Mouse (Mus musculus) kidney, adult 2 months (tissue): Measurements from ENCODE around the gene B3gnt6. TPM values are rescaled to one million over a fixed set of nuclear protein-coding genes. Genes with fewer than 3 reads are reported as not detected.

Experiments
- DNase-seq: peaks from one replicate; pipeline ENCODE4 v3.0.0; 2021
- H3K27ac ChIP-seq: fragments of 200-500 bp; 2 replicates; pipeline ENCODE4 v1.5.1; 2012; ENCODE audit warnings: low read depth, low read length, control low read depth, inconsistent platforms; ENCODE audit not compliant: insufficient read depth
- H3K27me3 ChIP-seq: fragments of 200-500 bp; replicated peaks from 2 replicates; pipeline ENCODE4 v1.6.1; 2012; ENCODE audit warnings: mild to moderate bottlenecking, moderate library complexity, low read length, inconsistent platforms; ENCODE audit not compliant: control insufficient read depth, insufficient read depth
- H3K36me3 ChIP-seq: fragments of 200-500 bp; 2 replicates; pipeline ENCODE4 v1.6.1; 2012; ENCODE audit warnings: mild to moderate bottlenecking, moderate library complexity, low read length, inconsistent platforms; ENCODE audit not compliant: control insufficient read depth, insufficient read depth
- H3K4me1 ChIP-seq: fragments of 200-500 bp; 2 replicates; pipeline ENCODE4 v1.6.1; 2011; ENCODE audit warnings: low read length; ENCODE audit not compliant: control insufficient read depth, insufficient read depth
- H3K4me3 ChIP-seq: fragments of 200-500 bp; 2 replicates; pipeline ENCODE4 v1.5.1; 2011; ENCODE audit warnings: mild to moderate bottlenecking, low read depth, low read length, control low read depth; ENCODE audit not compliant: insufficient read depth
- CTCF ChIP-seq: fragments of 200-500 bp; conservative IDR thresholded peaks from 2 replicates; pipeline ENCODE4 v1.5.1; 2011; ENCODE audit warnings: low read depth, mild to moderate bottlenecking, control low read depth, low read length, moderate library complexity, mixed read lengths; ENCODE audit not compliant: insufficient read depth, insufficient read length
- POLR2A ChIP-seq: fragments of 200-500 bp; IDR thresholded peaks from one replicate; pipeline ENCODE4 v1.6.1; 2011; ENCODE audit warnings: low read depth, low read length, control low read depth
- WGBS: fragments of 180-500 bp; shearing (Covaris S2); methylation state at CpG from one replicate; pipeline ENCODE4 v1.1.7; 2018; 5-methylcytosine and 5-hydroxymethylcytosine counted together
- polyA plus RNA-seq: library from polyadenylated mRNA; depleted of rRNA; stranded (reverse); fragments of >200 nt; gene quantifications from 2 replicates; pipeline ENCODE4 v1.2.3, GENCODE M21; 2012

B3gnt6 gene
- polyA plus RNA-seq, 1 experiment = not detected

DNA sequence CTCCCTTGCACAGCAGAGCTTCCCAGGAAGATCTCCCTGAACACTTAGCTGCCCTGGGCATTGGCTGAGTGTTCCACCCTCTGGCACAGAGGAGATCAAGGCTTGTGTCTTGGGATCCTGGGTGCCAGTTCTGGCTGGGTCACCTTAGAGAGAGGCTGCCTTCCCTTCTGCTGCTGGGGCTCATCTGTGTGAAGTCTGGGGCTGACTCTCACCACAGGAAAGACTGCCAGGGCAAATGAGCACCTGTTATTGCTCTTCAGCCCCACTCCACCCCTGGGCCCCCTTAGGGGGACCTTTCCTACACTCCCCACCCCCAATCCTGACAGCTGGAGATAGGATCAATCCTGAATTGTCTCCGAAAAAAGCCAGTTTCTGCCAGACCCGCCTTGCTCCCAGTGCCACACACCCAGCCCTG, 22.2 kb downstream of the B3gnt6 start:
- TF ChIP-seq POLR2A (no peak), CTCF (no peak)
- H3K4me1 ChIP-seq = peaks cover 9% of the 10 kb centered on the region
- no peaks in the 10 kb centered on the region for H3K27me3 ChIP-seq
- no peak for DNase-seq
- 68% methylated on average over 2 of the region's 2 CpGs for WGBS
- H3K4me3 ChIP-seq = peak overlapping the region; percentile 88; the same call in 1 of the 2 replicates
- H3K27ac ChIP-seq = peak overlapping the region; percentile 18; the same call in 1 of the 2 replicates
- no peaks in the 10 kb centered on the region for H3K36me3 ChIP-seq

DNA sequence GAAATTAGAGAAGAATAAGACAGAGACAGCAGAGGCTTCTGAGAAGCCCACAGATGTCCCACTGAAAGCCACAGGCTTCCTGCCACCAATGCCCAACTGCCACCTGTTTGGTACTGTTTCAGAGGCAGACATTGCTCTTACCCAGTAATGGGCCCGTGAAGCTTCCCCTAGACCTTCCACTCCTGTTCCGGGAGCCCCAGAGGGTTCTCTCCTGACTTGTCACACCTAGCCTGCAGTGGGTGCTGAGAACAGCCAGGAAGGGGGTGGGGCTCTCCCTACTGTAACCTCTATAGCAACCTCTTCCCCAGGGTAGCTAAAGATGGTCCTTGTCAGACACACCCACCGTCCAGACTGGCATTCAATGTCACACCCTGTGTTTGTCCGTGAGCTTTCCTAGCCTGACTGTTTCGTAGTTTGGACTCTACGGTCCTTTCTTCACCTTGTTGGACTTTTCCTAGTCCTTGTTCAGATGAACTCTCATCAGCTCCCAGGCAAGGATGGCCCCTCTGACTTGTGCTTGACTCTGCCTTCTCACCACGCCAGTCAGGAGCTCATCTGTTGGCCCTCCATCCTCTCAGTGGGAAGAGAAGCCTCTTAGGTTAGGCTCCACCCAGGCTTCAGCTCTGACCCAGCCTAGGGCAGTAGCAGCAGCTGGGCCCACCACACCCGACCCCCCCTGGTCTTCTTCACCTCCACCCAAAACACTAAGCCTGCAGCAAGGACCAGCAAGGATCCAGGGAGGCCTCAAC, 22.8 kb downstream of the B3gnt6 start:
- H3K4me3 ChIP-seq = no peak overlapping the region
- TF ChIP-seq POLR2A = no peak
- TF ChIP-seq CTCF = no peak
- H3K27ac ChIP-seq = no peak overlapping the region
- peaks cover 13% of the 10 kb centered on the region for H3K4me1 ChIP-seq
- 75% methylated on average over 8 of the region's 8 CpGs for WGBS
- DNase-seq = no peak
- no peaks in the 10 kb centered on the region for H3K27me3 ChIP-seq
- H3K36me3 ChIP-seq = no peaks in the 10 kb centered on the region

GRCm38 (mm10) chr7:98174883-98175755, 24.2 kb downstream of the B3gnt6 start:
- peaks cover 16% of the 10 kb centered on the region for H3K4me1 ChIP-seq

DNA sequence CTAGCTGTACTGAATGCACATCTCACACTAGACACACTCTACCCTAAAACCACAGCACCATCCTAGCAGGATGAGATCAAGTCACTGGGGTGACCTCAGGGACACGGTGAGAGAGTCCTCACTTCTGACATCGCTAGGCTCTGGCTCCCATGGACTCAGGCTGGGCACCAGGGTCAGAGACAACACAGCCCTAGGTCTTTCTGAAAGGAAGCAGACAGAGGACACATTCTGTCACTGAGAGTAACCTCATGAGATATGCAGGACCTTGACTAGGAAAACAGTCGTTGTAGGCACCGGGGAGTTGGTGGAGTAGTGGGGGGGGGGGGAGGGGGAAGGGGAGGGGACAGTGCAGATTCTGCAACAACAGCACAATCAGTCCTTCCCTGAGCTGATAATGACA, 25.9 kb downstream of the B3gnt6 start:
- TF ChIP-seq POLR2A (no peak), CTCF (no peak)
- WGBS = 31% methylated on average over 4 of the region's 4 CpGs
- peaks cover 12% of the 10 kb centered on the region for H3K4me1 ChIP-seq
- H3K4me3 ChIP-seq = no peak overlapping the region
- DNase-seq = no peak
- no peaks in the 10 kb centered on the region for H3K36me3 ChIP-seq
- H3K27me3 ChIP-seq = no peaks in the 10 kb centered on the region
- peak overlapping the region; percentile 57 for H3K27ac ChIP-seq

More at GRCm38 (mm10) chr7:98174883-98175755, 24.2 kb downstream of the B3gnt6 start:
- H3K27me3 ChIP-seq = no peaks in the 10 kb centered on the region
- H3K36me3 ChIP-seq = no peaks in the 10 kb centered on the region
- DNase-seq = no peak
- no peak for TF ChIP-seq POLR2A
- no peak for TF ChIP-seq CTCF
- no peak overlapping the region for H3K4me3 ChIP-seq
- 85% methylated on average over 4 of the region's 4 CpGs for WGBS
- H3K27ac ChIP-seq = no peak overlapping the region

DNA sequence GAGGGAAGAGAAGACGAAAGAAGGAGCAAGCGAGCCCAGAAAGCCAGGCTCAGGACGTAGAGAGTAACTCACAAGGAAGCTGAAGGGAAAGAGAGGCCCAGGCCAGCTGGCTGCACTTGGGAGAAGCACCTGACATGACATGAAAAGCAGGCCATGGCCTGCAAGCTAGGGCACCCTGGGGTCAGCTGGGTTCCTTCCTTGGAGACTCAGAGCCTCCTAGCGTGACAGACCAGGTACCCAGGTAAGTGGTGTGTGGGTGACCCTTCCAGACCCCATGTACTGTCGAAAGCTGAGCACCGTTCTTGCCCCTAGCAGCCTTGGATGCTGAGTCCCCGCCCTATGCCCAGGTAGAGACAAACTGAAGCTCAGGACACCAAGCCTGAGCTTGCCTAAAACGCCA, 26.6 kb downstream of the B3gnt6 start:
- no peak for DNase-seq
- Histone ChIP-seq H3K27me3 (no peaks in the 10 kb centered on the region), H3K27ac (peak overlapping the region; percentile 14; the same call in 1 of the 2 replicates), H3K4me1 (peaks cover 10% of the 10 kb centered on the region), H3K36me3 (no peaks in the 10 kb centered on the region), H3K4me3 (no peak overlapping the region)
- no peak for TF ChIP-seq POLR2A
- TF ChIP-seq CTCF = no peak
- 78% methylated on average over 8 of the region's 8 CpGs for WGBS

DNA sequence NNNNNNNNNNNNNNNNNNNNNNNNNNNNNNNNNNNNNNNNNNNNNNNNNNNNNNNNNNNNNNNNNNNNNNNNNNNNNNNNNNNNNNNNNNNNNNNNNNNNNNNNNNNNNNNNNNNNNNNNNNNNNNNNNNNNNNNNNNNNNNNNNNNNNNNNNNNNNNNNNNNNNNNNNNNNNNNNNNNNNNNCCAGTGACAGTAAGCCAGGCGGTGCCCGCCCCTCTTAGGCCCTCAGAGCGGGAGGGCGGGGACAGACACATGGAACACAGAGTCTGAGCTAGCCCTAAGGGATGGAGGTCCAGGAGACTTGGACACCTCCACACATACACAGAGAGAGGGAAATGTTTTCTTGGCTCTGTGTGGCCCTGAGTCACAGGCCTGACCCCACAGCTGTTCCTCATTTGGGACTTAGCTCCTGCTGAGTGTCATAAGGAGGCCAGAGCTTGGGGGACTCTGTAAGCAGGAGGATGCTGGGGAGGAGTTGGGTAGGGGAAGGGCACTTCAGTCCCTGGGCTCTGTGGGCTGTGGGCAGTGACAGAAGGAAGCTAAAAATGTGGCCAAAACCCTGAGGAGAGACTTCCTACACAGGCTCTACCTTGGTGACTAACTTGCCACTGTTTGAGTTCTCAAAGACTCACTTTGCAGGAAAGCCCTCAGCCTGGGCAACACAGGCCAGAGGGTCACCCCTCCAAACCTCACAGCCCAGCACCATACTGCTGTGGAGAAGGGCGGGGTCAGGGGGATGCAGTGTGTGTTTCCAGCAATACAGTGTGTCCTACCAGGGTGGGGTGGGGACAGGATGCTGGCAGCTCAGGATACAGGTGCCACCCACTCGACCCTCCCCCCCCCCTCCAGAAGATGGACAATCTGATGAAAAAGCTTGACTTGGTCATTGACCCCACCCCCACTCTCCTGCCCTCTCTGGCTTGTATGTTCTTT, 27.9 kb downstream of the B3gnt6 start:
- peak; percentile 22 for DNase-seq
- Histone ChIP-seq H3K36me3 (no peaks in the 10 kb centered on the region), H3K27ac (peak overlapping the region; percentile 18), H3K4me1 (peaks cover 10% of the 10 kb centered on the region), H3K4me3 (no peak overlapping the region), H3K27me3 (no peaks in the 10 kb centered on the region)
- no peak for TF ChIP-seq POLR2A
- no peak for TF ChIP-seq CTCF
- 66% methylated on average over 6 of the region's 6 CpGs for WGBS
